Mouse (Mus musculus): ENCODE measurements around the gene Cacna1a. TPM values are rescaled to one million over a fixed set of nuclear protein-coding genes. Genes with fewer than 3 reads are reported as not detected.

Cacna1a gene
- total and polyA plus RNA-seq, 2 experiments from 2014 or later, result 4.2 to 8.6 TPM

- TF ChIP-seq EP300 (IDR thresholded peaks at IDR 0.05; ENCODE audit: low read depth), result no peak
- no peak for TF ChIP-seq CTCF (IDR thresholded peaks at IDR 0.05; ENCODE audit: low read depth)
- Histone ChIP-seq H3K4me3 (ENCODE audit: low read depth, low read length) (no peak overlapping the region), H3K27me3 (ENCODE audit: control insufficient read depth, insufficient read depth, low read length) (no peaks in the 10 kb centered on the region), H3K4me2 (ENCODE audit: low read depth, low read length) (no peak overlapping the region), H3K4me1 (ENCODE audit: control insufficient read depth, insufficient read depth) (no peaks in the 10 kb centered on the region), H3K36me3 (replicated peaks; ENCODE audit: control insufficient read depth, insufficient read depth, low read length) (no peaks in the 10 kb centered on the region), H3K27ac (ENCODE audit: low read depth) (no peak overlapping the region), H3K9ac (replicated peaks; ENCODE audit: low read depth, low read length) (0 out of 2 replicates have a peak overlapping the region, but pooled peaks have one; percentile 23), H3K9me3 (replicated peaks; ENCODE audit: control insufficient read depth, low read length) (no peaks in the 10 kb centered on the region)
- 80% methylated on average over 17 of the region's 17 CpGs for WGBS
- DNase-seq (ENCODE audit: low spot score) (no peak), ATAC-seq (ENCODE audit: insufficient read depth, low read depth) (no peak)
Observed at GRCm38 (mm10) chr8:84636051-84636691, 247.9 kb downstream of the Cacna1a start.

GRCm38 (mm10) chr8:84637946-84638554 is 249.8 kb downstream of the Cacna1a start:
- WGBS, result 55% methylated on average over 8 of the region's 8 CpGs
- Histone ChIP-seq H3K27ac (ENCODE audit: low read depth) (no peak overlapping the region), H3K36me3 (replicated peaks; ENCODE audit: control insufficient read depth, insufficient read depth, low read length) (no peaks in the 10 kb centered on the region)

GRCm38 (mm10) chr8:84638555-84639161 is 250.4 kb downstream of the Cacna1a start:
- peak overlapping the region; percentile 73 for H3K27ac ChIP-seq (ENCODE audit: low read depth)
- DNase-seq (ENCODE audit: low spot score) (no peak), ATAC-seq (ENCODE audit: insufficient read depth, low read depth) (peak; percentile 9)
- WGBS, result 2% methylated on average over 33 of the region's 52 CpGs
- H3K4me3 ChIP-seq (ENCODE audit: low read depth, low read length), result peak overlapping the region; percentile 73
- H3K4me1 ChIP-seq (ENCODE audit: control insufficient read depth, insufficient read depth), result no peaks in the 10 kb centered on the region
- H3K27me3 ChIP-seq (ENCODE audit: control insufficient read depth, insufficient read depth, low read length), result no peaks in the 10 kb centered on the region
- H3K9ac ChIP-seq (replicated peaks; ENCODE audit: low read depth, low read length), result peak overlapping the region; percentile 56
- TF ChIP-seq CTCF (IDR thresholded peaks at IDR 0.05; ENCODE audit: low read depth) (no peak), EP300 (IDR thresholded peaks at IDR 0.05; ENCODE audit: low read depth) (no peak)
- no peaks in the 10 kb centered on the region for H3K9me3 ChIP-seq (replicated peaks; ENCODE audit: control insufficient read depth, low read length)
- H3K36me3 ChIP-seq (replicated peaks; ENCODE audit: control insufficient read depth, insufficient read depth, low read length), result no peaks in the 10 kb centered on the region
- H3K4me2 ChIP-seq (ENCODE audit: low read depth, low read length), result peak overlapping the region; percentile 81

More at GRCm38 (mm10) chr8:84637946-84638554, 249.8 kb downstream of the Cacna1a start:
- no peak for DNase-seq (ENCODE audit: low spot score)
- H3K27me3 ChIP-seq (ENCODE audit: control insufficient read depth, insufficient read depth, low read length), result no peaks in the 10 kb centered on the region
- ATAC-seq (ENCODE audit: insufficient read depth, low read depth), result no peak
- TF ChIP-seq EP300 (IDR thresholded peaks at IDR 0.05; ENCODE audit: low read depth) (no peak), CTCF (IDR thresholded peaks at IDR 0.05; ENCODE audit: low read depth) (no peak)
- no peaks in the 10 kb centered on the region for H3K4me1 ChIP-seq (ENCODE audit: control insufficient read depth, insufficient read depth)
- H3K9me3 ChIP-seq (replicated peaks; ENCODE audit: control insufficient read depth, low read length), result no peaks in the 10 kb centered on the region
- H3K9ac ChIP-seq (replicated peaks; ENCODE audit: low read depth, low read length), result peak overlapping the region; percentile 56
- peak overlapping the region; percentile 73 for H3K4me3 ChIP-seq (ENCODE audit: low read depth, low read length)
- peak overlapping the region; percentile 81 for H3K4me2 ChIP-seq (ENCODE audit: low read depth, low read length)

- TF ChIP-seq EP300 (IDR thresholded peaks at IDR 0.05; ENCODE audit: low read depth), result 0 out of 2 replicates have a peak, but pooled peaks have one; percentile 19
- TF ChIP-seq CTCF (IDR thresholded peaks at IDR 0.05; ENCODE audit: low read depth), result peak; percentile 40
- under 1% methylated on average over 104 of the region's 106 CpGs for whole genome bisulfite sequencing
- ATAC-seq (ENCODE audit: insufficient read depth, low read depth) (peak; percentile 94), DNase-seq (ENCODE audit: low spot score) (peak; percentile 87)
- peak overlapping the region; percentile 56 for H3K9ac ChIP-seq (replicated peaks; ENCODE audit: low read depth, low read length)
- H3K27me3 ChIP-seq (ENCODE audit: control insufficient read depth, insufficient read depth, low read length), result no peaks in the 10 kb centered on the region
- H3K4me3 ChIP-seq (ENCODE audit: low read depth, low read length), result peak overlapping the region; percentile 73
- no peaks in the 10 kb centered on the region for H3K9me3 ChIP-seq (replicated peaks; ENCODE audit: control insufficient read depth, low read length)
- H3K4me2 ChIP-seq (ENCODE audit: low read depth, low read length), result peak overlapping the region; percentile 81
- H3K4me1 ChIP-seq (ENCODE audit: control insufficient read depth, insufficient read depth), result no peaks in the 10 kb centered on the region
- peak overlapping the region; percentile 73 for H3K27ac ChIP-seq (ENCODE audit: low read depth)
- no peaks in the 10 kb centered on the region for H3K36me3 ChIP-seq (replicated peaks; ENCODE audit: control insufficient read depth, insufficient read depth, low read length)
Observed at GRCm38 (mm10) chr8:84639162-84640009, 251.1 kb downstream of the Cacna1a start.

- no peaks in the 10 kb centered on the region for H3K36me3 ChIP-seq (replicated peaks; ENCODE audit: control insufficient read depth, insufficient read depth, low read length)
- 32% methylated on average over 9 of the region's 9 CpGs for WGBS
- H3K4me2 ChIP-seq (ENCODE audit: low read depth, low read length), result peak overlapping the region; percentile 69
- H3K4me3 ChIP-seq (ENCODE audit: low read depth, low read length), result peak overlapping the region; percentile 73
- H3K27me3 ChIP-seq (ENCODE audit: control insufficient read depth, insufficient read depth, low read length), result no peaks in the 10 kb centered on the region
- no peaks in the 10 kb centered on the region for H3K4me1 ChIP-seq (ENCODE audit: control insufficient read depth, insufficient read depth)
- H3K9ac ChIP-seq (replicated peaks; ENCODE audit: low read depth, low read length), result peak overlapping the region; percentile 41
- no peak overlapping the region for H3K27ac ChIP-seq (ENCODE audit: low read depth)
- H3K9me3 ChIP-seq (replicated peaks; ENCODE audit: control insufficient read depth, low read length), result no peaks in the 10 kb centered on the region
- ATAC-seq (ENCODE audit: insufficient read depth, low read depth), result no peak
- no peak for TF ChIP-seq EP300 (IDR thresholded peaks at IDR 0.05; ENCODE audit: low read depth)
- TF ChIP-seq CTCF (IDR thresholded peaks at IDR 0.05; ENCODE audit: low read depth), result no peak
- DNase-seq (ENCODE audit: low spot score), result no peak
Observed at GRCm38 (mm10) chr8:84640010-84640588, 251.9 kb downstream of the Cacna1a start.
